Mouse (Mus musculus) granulocyte monocyte progenitor cell, adult 5-6 weeks (primary cell): Measurements from ENCODE around the gene Copg1. TPM values are rescaled to one million over a fixed set of nuclear protein-coding genes. Genes with fewer than 3 reads are reported as not detected.
A peak's percentile ranks its signal among the peaks of the same experiment; 100 is the strongest.

Experiments used
- ATAC-seq: replicated peaks from 2 replicates; pipeline ENCODE4 v1.8.0; 2016; ENCODE audit warnings: mild to moderate bottlenecking, moderate TSS enrichment, inconsistent platforms; ENCODE audit not compliant: poor library complexity, severe bottlenecking
- total RNA-seq, 2 experiments: library from RNA; stranded (forward) in 1 of 2; stranded (reverse) in 1 of 2; fragments of 200-712, 200-1000 nt in 1 of 2; fragments of >200 nt in 1 of 2; fragmentation: Nextera tagmentation in 1 of 2; gene quantifications; 2 replicates each; pipeline ENCODE4 v1.2.3; 2014 to 2017

The Copg1 gene
- total RNA-seq (2014; fragmentation: Nextera tagmentation) (70.5 and 86.1 TPM in 2 replicates), total RNA-seq (2017) (73.9 and 78.5 TPM in 2 replicates)

DNA sequence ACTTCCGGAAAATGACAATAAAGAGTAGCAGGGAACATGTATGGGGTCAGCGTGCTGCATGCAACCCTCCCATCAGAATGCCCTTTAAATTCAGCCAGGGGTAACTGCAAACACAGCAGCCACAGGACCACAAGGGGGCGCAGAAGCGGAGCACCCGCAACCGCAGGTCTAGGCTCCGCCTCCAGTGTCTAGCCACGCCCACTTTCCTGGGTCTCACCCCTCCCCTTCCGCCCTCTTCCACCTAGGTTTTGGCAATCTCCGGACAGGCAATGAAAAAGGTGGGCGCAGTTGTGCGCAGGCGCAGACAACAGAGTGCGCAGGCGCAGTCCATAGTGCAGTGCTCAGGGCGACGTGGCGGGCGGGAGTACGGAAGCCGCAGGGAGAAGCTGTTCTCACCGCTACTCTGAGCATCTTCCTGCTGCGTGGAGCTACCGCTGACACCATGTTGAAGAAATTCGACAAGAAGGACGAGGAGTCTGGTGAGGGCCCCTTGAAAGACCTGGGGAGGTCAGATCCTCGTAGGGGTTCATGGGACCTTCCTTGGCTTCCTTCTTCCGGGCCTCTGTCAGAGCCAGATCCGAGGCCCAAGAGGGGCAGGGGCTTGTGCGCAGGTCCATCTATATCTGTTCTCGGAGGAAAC, at the start of gene Copg1:
Gene Copg1 (plus strand): TSS at position 221 of the 640 bp plus-strand sequence.
- ATAC-seq, result peak; percentile 98

DNA sequence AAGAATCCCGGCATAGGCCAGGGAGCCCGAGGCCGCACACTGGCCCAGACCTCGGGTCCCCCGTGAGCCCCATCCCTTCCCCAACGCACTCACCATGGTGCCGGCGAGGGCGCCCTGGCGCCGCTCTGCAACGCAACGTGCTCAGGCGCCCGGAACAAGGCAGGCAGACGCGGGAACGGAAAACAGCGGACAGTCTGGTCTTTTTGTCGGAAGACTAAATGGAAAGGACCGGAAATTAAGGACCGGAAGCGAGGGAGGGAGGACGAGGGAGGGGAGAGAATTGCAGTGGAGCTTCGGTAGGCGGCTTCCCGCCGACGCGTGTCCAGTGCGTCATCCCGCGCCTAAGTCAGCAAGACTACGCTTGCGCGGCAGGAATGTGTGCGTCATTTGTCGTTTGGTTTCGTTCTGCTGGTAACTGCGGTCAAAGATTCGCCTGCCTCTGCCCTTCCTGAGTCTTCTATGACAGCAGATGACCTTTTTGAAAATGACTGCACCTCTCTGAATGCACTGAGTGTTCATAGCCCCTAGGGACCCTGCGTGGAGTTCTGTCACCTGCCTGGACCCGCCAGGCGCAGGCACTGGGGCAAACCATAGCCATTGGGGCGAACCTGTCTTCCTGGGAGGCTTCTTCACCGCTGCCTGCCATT, 48.9 kb upstream of the Copg1 start, which contains the start of gene Isy1:
Gene Isy1 (minus strand): TSS at position 248 of the 647 bp plus-strand sequence.
- peak; percentile 95 for ATAC-seq

DNA sequence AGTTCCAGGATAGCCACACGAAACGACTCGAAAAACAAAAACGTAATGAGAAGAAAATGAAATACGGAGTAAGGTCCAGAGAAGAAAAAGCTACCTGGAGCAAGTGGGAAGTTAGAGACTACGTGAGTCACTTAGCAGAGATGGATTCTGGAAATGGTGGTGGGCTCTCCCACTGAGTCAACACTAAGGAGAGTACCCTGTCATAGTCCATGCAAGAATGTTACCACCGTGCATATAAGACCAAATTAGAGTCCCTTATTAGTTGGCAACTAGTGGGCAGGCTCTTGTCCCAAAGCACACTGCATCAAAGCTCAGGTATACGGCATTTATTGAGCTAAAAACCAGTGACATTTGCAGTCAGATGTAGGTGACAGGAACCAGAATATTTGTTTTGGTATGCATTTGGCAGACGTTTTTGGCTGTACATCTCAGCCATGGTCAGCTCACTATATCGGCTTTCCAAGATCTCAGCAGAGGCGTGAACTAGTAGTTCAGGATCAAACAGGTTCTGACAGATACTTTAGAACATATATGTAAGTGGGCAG, 47.7 kb upstream of the Copg1 start:
- ATAC-seq, result no peak

DNA sequence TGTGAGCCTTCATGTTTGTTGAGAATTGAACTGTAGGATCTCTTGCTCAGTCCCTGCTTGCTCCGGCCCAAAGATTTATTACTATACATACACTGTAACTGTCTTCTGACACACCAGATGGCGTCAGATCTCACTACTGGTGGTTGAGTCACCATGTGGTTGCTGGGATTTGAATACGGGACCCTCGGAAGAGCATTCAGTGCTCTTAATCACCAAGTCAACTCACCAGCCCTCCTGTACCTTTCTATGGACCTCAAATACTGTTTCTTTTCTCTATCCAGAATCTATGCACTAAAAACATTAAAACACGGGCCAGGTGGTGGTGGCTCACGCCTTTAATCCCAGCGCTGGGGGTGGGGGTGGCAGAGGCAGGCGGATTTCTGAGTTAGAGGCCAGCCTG, 46.0 kb upstream of the Copg1 start:
- ATAC-seq, result no peak

DNA sequence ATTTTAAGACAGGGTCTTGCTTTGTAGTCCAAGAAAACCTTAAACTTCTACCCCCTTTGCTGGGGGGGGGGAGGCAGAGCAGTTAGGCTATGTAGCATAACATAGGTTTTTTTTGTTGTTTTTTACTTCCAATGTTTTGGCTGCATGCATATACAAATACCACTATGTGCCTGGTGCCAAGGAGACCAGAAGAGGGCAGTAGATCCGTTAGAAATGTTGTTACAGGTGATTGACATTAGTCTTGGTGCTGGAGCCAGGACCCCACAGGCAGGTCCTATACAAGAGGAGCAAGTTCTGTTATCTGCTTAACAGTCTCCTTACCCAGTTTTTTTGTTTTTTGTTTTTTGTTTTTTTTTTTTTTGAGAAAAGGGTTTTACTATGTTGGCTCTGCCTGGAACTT, 45.4 kb upstream of the Copg1 start:
- no peak for ATAC-seq

DNA sequence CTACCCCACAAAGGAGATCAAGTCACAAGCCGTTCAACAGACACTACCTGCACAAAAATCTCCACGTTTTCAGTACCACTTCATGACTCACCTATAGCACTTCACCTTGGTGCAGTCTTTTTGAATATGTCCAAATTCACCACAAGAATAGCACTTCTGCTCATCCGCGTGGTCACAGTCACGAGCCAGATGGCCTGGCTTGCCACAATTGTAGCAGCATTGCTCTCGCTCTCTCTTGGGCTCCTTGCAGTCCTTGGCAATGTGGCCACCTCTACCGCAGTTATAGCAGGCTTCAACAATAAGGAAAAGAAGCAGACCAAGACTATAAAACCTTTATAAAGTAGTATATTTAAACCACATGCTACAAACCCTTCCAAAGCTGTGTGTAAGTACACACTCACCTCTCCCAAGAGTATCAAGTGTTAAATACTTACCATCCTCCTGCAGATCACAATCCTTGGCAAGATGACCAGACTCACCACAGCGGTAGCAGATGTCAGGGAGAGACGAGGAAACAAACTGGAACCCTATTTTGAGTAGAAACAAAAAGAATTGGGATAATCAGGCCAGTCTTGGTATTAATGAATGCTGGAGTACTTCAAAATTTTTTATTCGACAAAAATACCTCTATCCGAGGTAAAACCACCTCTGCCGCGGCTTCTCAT, 42.5 kb upstream of the Copg1 start:
- ATAC-seq, result no peak

DNA sequence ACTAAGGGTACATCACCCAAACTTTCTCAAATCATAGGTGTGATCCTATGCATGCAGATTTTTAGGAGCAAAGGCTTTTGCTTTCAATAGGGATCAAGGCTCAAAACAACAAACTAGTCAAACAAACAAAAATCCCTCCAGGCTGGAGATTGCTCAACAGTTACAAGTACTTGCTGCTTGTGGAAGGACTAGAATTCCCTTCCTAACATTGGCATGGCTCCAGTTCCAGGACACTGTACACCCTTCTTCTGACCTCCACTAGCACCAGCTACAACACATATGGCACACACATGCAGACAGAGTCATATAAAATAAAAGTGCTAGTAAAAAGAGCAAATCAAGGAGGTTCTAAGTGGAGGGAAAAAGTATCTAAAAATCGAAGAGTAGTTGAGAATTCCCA, 40.8 kb upstream of the Copg1 start:
- no peak for ATAC-seq

DNA sequence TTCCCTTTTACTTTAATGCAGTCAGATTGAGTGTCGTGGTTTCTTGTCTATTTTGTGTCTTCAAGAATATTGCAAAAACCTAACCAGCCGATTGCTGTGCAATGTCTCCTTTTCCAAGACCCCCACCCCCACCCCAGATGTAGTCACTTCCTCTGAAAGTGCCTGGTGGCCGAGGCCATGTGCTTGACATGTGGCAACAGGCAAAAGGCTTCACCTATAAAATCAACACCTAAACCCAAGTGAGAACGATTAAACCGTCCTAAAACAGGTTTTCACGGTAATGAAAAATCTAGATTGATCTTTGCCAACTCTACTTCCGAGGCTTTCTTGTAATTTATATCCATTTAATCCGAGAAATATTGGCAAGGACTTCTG, 37.8 kb upstream of the Copg1 start:
- ATAC-seq, result peak; percentile 60

DNA sequence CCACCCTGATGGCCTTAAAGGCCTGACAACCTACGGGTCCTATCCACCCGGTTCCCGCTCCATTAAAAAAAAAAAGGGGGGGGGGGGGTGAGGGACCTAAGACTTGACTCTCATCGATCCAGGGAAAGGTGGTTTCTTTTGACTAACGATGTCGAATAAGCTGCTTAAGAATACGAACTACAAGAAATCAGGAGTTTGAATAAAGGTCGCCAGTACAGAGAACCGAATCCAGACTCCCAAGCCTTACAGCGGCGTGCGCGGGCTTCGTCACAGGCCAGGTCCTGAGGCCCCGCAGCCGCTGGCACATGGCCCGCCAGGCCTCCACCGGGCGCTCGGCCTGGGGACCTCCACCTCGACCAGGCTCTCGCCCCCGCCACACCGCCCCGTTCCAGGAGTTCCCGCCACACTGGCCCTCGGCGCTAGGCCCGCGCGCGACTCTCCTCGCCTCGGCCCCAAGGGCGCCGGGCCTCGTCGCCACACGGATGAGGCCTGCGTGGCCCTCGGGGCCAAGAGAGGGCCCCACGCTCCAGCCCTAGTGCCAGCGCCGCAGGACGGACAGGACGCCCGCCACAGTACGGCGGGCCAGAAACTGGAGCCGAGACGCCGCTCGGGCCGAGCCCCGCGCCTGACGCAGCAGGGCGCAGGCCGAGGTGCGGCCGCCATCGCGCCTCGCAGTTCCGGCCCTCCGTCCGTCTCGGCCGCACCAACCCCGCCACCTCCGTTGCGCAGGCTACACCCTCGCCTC, 37.3 kb upstream of the Copg1 start:
- peak; percentile 13 for ATAC-seq

DNA sequence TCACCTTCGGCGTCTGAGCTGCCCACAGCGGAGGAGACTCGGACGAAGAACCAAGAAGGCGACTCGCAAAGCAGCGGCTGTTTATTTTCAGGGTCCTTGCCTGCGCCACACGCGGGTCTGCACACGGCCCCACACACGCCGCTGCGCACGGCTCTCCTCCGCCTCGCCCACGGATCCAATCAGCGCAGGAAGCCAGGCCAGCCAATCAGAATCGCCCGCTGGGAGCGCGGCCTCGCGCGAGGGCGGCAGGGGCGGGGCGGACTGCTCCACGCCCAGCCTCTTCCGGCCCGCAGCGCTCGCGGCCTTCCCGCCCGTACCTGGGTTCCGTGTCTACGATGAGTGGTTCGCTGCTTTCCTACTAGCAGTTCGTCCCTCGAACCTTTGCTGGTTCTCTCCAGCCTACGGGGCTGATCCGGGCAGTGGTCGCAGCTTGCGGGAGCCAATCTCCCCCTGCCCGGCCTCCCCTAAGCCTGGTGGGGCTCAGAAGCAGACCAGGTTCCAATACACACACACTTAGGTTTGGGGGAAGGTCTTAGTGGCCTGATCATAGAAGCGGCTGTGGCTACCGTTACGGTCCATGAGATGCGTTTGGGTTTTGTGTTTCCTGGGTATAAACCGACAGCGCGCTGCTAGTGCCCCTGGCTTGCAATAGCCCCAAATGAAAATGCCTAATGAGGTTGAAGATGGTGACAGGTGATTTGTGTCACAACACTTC, 36.6 kb upstream of the Copg1 start, which contains the start of gene Cnbp:
Gene Cnbp (minus strand): TSS at position 207 of the 715 bp plus-strand sequence.
- peak; percentile 95 for ATAC-seq

DNA sequence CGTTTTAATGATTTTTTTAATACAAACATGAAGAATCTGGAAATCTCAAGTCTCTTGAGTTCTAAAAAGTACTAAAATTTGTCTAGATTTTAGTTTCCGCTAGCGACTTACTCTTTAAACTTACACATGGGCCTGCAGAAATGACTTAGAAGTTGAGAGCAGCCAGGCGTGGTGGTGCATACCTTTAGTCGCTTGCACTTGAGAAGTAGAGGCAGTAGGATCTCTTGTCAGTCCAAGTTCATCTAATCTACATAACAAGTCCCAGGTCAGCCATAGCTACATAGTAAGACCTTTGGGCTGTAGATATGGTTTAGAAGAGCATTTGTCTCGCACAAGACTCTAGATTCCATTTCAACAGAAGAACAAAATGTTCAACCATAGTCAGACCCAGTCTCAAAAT, 35.7 kb upstream of the Copg1 start:
- ATAC-seq, result no peak

DNA sequence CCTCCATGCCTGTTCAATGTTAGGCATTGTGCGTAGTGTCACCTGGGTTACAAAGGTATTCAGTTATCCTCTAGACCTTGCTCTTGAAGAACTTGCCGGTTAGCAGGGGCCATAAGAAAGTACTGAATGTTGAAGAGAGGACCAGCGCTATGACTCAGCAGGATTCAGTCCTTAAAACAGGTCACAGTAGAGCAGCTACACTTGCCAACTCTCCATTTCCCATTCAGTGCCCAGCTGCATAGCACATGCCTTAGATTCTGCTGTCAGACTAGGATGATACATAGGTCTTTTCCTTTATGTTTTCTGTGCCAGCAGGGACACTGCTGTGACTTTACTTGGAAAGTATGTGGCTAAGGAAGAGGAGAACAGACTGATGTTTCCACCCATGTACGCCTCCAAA, 34.2 kb upstream of the Copg1 start:
- ATAC-seq, result no peak

DNA sequence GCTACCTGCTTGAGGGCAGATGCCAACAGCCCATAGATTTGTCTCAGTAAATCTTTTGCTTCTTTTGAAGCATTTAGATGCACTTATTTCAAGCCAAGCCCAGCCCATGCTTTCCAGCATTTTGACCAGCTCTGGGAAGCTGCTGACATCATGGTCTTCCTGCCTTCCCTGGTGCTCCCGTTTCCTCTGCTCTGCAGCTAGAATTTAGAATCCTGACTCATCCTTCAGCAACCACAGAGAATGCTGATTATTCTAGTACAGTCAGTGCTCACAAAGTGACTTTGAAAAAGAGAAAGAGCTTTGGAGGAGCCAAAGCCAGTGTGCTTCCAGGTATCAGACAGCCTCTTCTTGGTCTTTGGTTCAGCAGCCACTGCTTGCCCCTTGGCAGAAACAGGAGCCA, 30.5 kb upstream of the Copg1 start:
- ATAC-seq, result no peak

DNA sequence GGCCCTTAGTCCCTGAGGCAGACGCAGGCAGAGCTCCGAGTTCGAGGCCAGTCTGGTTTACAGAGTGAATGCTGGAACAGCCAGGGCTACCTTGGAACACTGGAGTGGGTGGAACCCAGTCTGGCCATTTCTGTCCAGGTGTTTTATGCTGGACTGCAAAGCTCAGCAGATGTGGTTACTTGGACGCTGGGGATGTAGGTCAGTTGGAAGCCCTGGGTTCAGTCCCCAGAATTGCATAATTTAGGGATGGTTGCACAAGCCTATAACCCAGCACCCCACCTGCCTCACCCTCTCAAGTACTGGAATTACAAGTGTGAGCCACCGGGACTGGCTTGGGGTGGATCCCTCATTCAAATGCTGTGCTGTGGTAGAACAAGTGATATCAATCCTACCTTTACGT, 21.4 kb upstream of the Copg1 start:
- peak; percentile 59; the same call in 1 of the 2 replicates for ATAC-seq

DNA sequence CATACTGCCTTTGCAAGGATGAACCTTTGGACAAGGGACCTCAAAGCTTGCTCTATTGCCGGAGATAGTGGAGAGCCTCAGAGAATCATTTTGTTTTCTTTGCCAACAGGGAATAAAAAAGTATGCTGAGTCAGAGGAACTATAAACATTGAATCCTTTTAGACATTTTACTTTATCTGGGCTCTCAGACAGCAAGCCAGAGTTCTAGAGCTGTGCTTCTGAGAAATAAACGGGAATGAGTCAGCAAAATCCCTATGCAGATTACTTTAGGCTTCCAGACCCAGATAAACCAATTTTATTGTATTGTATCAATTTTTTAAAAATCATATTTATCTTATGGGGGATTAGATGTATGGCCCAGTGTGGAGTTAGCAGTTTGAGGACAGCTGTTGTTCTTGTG, 20.4 kb upstream of the Copg1 start:
- ATAC-seq, result no peak

DNA sequence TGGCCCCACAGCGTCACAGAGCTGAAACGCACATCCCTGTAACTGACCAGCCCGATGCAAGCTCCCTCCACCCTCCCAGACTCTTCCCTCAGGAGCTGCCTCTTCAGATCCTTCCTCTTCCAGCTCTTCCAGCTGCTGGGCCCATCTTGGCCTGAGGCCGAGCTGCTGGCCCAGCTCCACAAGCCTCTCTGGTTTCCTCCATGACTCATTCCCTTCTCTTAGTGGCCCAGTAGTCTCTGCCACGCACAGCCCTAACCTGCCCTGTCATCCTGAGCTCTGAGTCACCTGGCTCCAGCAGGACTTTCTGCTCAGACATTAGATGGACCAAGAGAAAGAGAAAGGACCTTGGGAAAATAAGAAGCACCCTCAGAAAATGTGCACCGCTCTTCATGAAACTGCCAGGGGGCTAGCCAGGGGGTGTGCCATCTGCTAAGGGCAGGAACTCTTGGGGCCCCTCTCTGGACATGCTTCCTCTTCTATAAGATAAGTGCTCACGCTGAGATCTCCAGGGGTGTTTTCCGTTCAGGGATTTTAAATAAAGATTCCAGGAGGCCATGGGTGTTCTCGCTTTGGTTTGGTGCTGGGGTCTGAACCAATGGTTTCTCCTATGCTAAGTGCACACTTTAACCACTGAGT, 18.6 kb upstream of the Copg1 start:
- peak; percentile 77 for ATAC-seq

DNA sequence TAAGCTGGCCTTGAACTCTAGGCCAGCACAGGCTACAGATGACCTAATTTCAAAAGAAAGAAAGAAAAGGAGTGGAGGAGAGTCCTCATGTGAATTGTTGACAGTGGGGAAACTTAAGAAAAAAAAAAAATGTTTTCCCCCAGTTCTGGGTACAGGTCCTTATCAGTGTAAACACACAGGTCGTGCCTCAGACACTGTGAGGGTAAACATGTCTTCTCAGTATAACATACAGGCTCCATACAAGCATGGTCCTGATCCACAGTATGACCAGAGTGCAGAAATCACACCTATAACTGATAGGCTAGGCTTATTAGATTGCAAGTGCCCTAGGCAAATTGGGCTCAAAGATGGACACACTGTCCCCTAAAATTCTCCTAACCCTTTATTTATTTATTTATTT, 17.2 kb upstream of the Copg1 start:
- no peak for ATAC-seq

DNA sequence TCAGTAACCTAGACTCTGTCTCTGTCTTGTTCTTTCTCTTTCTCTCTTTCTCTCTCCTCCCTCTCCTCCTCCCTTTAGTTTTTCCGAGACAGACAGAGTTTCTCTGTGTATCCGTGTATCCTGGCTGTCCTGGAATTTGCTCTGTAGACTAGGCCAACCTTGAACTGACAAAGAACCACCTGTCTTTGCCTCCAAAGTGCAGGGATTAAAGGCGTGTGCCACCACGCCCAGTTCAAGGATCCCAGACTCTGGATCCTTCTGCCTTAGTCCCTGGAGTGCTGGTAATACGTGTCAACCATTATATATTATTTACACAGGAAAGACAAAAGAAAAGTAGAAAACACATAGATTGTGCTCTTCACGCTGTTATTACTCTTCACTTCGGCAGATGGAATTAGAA, 16.4 kb upstream of the Copg1 start:
- ATAC-seq, result no peak

DNA sequence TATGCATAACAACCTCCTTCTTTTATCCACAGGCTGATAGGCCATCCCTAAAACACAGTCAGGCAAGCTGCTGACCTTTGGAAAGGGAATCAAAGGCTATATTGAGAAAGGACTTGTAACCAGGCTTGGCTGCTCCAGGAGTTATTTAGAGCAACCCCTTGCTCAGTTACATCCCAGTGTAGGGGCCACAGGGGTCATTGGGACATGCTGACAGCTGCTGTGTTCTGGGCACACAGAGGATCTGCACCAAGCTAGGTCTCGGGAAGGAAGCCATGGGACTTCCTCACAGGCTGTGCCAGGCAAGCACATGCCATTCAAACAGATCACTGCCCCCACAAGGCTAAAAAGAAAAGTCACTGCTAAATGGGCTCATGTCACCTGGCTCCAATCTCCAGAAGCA, 14.5 kb upstream of the Copg1 start:
- no peak; the same call in 1 of the 2 replicates for ATAC-seq
